Mouse (Mus musculus): ENCODE measurements around the gene Sema3g. TPM values are rescaled to one million over a fixed set of nuclear protein-coding genes. Genes with fewer than 3 reads are reported as not detected.

Gene Sema3g
- polyA plus RNA-seq, 3 experiments from 2014 or later, result not detected

DNA sequence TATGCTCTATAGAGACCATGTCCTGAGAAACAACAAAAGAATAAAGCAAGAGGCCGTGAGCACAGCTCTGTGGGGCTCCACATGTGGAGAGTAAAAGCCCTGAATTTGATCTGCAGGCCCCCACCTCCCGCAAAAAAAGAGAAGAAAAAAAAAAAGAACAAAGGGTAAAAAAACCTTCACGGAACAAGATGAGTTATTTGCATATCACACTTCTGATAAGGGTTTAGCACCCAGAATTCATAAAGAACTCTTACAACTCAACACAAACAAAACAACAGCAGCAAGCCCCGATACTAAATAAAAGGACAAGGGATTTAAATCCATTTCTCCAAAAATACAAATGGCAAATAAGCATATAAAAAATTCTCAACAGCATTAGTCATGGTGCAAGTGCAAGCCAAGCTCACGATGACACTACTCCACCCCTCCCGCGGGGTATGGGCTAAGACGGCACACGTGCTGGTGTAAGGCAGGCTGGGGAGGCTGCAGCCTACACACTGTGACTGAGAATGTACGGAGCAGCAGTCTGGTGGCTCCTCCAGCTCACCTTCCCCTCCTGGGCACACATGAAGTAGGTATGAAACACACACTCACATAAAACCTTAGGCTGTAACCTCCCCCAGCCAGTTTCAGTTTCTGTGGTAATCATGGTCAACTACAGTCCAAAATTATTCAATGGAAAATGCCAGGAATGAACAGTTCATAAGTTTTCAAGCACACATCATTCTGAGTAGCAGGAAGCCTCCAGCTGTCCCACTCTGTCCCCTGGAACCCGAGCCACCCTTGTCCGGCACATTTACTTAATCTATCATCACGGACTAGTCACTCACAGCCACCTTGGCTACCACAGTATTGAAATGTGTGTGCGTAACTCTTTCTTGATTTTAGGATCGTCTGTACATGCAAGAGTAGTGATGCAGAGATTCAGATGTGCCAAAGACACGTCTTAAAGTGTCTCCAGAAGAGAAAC lies 19.8 kb upstream of the Sema3g start:
- ATAC-seq, result peak; percentile 62

DNA sequence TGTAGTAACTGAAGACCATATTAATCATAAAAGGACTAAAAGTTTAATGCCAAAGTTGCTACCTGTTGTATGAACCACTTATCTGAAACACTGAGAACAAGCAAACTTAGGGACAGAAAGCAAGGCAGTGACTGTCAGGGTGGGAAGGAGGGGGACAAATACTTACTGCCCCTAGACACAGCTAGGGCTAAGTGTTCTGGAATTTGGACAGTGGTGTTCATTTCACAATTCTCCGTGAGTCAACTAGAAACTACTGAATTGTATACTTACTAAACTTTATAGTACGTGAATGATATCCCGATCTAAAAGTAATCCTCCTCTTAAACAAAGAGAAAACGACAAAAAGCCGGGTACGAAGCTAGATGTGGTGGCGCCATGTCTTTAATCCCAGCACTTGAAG lies 18.1 kb upstream of the Sema3g start:
- ATAC-seq, result no peak

DNA sequence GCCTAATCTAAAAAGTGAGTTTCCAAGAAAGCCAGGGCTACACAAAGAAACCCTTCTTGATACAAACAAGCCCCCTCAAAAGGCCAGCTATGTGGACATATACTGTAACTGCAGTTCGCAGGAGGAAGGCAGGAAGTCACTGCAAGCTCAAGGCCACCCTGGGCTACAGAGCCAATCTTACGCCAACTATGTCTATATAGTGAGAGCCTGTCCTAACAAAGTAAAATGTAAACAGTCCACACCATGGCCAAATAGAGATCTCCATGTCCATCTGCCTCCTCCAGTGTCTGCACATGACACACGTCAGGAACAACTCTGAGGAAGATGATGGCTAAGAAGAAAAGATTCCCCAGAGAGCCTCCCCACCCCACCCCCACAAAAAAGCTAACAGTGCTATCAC lies 17.6 kb upstream of the Sema3g start:
- ATAC-seq, result no peak

DNA sequence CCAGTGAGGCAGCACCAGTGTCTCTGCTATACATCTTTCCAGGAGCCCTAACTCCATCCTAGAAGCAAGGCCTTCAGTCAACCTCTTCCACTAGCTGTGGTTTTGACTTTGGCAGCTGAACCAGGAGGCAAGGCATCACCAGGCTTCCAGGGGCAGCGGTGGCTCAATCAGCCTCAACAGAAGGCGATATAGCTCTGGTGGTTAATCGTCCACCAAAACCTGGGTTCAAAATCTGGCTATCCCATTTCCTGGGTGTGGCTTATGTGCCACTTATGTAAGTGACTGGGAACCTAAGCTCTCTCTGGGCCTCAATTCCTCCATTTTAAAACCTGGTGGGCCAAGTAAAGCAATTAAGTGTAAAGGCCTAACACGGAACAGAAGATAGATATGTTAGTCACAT lies 12.8 kb upstream of the Sema3g start:
- ATAC-seq, result no peak

DNA sequence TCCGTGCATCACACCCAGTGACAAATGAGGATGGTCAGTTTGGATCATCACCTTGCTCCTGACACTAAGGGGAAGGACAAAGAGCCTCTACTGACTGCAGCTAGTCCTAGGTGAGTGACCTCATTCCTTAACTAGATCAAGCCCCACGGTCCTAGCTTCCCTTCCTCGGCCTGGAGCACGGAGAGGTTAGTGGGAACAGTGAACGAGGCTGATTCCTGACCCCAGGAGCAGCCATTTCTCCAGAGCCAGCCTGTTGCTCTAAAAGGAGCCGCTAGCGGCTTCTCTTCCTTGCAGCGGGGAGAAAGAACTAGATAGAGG lies 12.5 kb upstream of the Sema3g start:
- no peak for ATAC-seq

DNA sequence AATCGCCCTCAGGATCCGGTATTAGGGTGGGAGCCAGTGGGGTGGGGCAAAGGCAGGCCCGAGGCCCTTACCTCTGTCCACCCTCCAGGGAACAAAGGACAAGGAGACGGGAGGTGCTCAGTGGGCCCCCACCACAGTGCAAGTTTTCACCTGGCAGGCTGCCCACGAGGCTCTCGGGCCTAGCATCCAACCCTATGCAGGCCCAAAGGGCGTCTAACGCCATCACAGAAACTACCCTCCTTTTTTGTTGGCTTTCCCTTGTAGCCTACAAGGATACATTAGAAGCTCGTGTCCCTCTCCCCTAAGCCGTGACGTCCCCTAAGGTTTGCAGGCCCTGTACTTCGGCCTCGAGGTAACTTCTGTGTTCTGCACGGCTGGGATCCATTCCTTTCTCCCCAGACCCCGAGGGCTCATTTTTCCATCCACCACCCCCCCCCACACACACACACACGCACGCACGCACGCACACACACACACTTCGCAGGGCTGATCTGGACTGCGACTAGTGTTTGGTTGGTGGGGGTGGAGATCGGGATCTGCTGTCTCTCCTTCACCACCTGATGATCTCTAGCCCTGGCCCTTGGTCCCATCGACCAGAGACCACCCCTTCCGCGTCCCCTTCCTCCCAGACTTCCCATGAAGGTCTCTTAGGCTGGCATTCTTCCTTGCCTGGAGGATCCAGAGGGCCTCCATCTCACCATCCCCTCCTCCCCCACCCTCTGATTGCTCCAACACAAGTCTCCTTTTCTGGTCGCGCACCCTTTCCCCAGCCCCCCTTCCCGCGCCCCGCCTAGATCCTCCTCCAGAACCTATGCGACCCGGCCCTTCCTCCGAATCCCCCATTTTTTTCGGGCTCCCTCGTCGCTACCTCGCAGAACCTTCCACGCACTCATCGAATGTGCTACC lies 11.8 kb upstream of the Sema3g start:
- peak; percentile 23 for ATAC-seq

DNA sequence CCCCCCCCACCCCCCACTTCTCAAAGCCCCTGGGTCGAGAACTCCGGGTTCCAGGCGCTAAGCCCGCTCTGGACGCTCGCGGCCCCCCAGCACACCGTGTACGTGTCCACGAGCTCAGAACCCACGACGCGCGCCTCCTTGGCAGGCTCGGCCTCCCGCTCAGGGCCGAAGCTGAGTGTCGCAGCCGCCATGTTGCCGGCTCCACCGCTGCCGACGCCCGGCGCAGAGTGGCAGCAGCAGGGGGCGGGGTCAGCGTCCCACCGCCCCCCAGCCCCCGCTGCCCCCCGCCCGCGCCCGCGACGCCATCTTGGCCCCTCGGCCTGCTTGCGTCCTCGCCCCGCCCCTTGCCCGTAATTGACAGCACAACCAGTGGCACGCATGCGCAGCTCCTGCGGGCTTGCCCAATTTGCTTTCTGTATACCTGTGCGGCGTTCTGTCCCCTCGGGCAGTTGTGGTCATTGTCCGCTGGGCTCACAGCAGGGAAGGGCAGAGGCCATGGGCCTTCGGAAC lies 11.1 kb upstream of the Sema3g start:
- ATAC-seq, result peak; percentile 71

DNA sequence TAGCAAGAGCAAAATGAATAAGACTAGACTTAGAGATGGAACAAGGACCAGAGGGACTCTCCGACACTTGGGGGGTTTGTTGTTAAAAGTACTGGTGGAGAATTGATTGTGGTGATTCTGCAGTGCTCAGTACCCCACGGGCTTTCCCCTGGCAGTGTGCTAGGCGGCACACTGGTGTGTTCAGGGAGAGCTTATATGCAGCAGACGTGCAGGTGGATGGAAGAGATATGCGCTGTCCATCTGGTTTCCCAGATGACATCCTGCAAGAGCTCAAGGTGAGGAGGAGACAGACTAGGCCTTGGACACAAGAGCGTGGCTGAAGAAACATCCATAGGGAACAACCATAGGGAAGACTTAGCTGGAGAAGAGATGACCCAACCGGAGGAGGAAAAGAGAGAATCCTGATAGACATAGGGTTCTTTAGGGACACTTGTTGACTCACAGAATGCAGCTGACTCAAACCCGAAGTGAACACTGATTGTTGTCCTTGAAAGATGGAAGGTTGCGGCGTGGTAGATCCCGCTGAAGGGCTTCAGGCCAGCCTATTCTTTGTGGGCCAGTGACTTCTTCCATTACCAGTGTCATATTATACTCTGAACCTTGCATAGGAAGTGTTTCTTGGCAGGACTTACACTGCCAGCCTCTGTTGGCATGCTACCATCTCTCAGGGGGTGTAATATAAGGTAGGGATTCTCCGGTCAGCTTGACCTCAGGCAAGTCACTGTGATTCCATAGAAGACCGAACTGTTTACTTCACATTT lies 10.4 kb upstream of the Sema3g start:
- ATAC-seq, result peak; percentile 57

DNA sequence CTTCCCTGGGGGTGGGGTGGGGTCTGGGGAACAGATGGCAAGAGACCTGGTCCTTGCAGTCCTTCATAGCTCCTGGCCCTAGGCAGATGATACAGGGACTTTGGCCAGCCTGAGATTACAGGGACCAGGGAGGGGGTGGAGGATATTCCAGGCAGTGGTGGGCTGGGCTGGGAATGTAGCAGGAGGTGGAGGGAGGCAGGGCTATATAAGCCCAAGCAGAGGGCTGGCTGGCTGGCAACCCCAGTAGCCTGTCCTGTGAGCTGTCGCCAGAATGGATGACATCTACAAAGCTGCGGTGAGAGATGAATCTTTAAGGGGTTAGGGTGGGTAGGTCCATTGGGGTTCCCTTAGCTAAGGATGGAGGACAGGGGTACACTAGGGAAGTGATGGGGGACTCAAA lies 9.6 kb upstream of the Sema3g start, which contains the start of gene Tnnc1:
TSS of gene Tnnc1 (plus strand) at position 229 of the 400 bp plus-strand sequence.
- ATAC-seq, result no peak

DNA sequence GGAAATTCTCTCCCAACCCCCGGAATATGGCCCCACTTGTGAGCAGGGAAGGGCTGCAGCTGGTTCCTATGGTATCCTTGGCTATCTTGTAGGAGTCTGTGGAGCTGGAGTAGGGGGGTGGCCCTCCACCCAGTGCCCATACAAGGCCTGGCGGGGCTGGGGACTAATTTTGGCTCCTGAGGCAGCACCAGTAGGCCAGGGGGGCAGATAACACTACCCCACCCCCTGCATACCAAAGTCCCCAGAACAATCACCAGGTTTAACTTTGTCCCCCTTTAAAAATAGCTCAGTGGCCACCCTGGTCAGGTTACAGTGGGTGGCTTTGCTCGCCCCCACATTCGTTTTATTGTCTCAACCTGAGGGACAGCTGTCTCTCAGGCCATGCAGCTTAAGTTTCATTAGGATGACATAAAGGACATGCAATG lies 8.5 kb upstream of the Sema3g start:
- no peak for ATAC-seq

DNA sequence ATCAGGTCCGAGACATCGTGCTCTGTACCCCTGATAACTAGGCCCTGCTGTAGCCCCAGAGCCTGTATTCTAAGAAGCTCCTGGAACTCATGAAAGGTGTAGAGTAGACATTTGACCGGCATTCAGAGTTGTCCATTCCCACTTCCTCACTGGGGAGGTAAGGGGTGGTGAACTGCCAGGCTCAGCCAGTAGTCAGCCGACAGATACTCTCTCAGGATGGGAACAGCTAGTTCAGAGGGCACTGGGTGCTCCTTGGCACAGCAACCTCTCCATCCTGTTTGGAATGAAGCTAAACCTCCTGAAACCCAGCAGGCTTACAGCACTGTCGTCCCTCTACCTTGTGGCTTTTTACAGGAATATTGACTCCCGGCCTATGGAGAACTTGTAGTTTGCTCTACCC lies 5.8 kb upstream of the Sema3g start:
- ATAC-seq, result no peak

DNA sequence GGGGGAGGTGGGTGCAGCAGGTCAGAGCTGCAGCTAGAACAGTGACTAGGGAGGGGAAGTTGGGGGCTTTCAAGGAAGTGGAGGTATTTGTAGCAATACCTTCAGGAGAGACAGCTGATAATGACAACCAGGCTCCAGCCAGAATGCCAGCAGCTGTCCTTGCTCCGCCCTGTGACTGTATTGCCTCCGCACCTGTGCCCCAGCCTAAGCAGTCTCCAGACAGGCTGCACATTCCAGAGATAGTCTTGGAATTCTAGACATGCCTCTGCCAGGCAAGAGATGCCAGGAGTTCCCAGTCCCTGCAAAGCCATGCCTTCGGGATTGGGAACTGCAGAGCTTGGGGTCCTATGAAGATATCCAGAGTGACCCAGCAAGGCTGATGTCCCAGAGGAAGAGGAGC lies 5.2 kb upstream of the Sema3g start:
- ATAC-seq, result no peak

DNA sequence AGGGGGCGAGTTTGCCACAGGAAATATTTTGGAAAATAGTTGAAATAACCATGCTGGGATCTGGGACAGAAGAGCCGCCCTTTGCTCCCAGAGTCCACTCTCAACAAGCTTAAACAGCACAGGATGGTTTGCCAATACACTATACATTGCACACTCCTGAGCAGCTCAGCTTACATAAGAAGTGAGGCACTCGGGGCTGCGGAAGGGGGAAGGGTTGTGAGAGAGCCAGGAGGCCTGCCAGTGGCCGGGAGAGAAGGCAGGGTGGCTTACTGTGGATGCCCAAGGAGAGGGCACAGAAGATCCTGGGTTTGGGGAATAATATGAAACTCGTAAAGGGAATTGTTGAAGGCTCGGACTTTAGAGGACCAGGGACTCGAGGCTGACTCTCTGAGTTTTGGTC lies 3.8 kb upstream of the Sema3g start:
- no peak for ATAC-seq

DNA sequence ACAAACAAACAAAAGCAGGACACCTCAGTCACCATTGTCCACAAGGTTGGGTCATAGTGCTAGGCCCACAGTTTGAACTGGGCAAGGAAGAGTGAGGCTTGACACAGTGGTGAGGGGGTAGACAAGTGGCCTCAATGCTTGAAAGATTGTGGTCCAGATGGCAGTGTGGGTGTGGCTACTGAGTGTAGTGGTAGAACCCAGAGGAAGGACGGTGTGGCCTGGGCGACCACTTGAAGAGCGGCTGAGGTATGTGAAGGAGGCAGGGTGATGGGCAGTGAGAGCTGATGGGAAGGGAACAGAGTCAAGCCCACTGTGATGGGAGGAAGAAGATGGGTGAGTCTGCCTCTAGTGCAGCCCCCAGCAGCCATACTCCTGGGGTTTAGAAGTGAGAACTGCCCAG lies 3.0 kb upstream of the Sema3g start:
- ATAC-seq, result no peak

DNA sequence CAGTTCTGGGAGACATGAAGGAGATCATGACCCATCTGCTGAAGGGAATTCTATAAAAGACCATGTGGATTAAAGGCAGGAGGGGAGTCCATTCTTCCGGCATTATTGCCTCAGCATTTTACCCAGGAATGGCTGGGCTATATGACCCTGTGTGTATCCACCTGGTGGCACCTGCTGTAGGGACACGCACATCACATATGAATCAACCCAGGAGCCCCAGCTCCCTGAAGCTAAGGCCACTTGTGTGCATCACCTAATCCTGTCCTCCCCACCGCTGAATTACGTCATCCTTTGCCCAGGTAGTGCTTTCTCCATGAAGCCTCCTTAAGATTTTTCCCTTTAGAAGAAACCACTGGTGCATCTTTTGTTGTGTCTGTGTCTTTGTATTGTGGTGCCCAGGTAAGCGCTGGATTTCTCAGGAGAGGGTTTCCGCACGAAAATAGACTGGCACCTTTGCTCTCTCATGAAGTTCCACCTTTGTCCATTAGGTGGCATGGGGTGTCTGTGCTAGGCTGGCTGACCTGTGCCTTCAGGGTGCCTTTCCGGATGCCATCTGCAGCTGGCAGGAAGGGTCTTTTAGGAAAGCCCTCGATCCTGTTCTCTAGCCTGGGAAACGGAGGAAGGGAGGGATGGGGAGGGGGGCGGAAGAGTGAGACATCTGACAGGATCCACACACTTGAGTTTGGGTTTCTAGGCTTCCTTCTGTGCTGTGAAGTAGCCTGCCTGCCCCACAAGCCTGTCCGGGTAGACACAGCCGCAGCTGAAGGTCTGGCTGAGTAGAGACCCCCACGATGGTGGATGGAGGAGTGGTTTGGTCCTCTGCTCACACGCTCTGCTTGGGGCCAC lies 2.3 kb upstream of the Sema3g start:
- peak; percentile 93 for ATAC-seq

DNA sequence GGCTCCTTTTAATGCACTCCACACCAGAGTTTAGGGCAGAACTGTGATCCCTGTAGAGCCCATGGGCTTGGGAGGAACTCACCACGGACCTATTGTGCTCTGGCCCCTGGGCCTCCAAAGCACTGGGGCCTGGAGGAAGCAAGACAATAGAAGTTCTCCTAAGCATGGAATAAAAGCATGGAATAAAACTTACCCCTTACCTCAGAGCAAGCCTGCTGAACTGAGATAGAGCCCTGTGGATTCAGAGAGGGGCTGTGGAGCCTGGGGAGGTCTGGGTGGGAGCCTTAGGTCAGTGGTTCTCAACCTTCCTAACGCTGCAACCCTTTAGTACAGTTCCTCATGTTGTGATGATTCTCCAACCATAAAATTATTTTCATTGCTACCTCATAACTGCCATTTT lies 814 bp upstream of the Sema3g start, which contains the start of gene Nisch:
TSS of gene Nisch (minus strand) at position 101 of the 400 bp plus-strand sequence.
- no peak for ATAC-seq

DNA sequence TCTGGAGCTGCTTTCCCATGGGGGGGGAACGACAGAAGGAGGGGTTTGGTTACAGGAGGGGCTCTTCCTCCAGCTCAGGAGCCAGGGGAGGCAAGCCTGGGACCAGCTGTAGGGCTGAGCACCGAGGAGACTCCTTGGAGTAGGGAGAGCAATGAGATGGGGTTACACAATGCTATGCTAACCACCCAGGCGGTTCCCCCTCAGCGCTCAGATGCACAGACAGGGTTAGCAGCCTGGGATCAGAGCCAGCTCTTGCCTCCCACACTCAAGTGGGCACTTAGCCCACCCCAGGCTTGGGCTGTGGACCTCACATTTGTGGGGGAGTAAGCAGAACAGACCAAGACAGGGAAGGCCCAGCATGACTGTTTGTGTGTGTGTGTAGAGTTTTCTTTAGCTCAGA lies 9.3 kb downstream of the Sema3g start:
- no peak for ATAC-seq

DNA sequence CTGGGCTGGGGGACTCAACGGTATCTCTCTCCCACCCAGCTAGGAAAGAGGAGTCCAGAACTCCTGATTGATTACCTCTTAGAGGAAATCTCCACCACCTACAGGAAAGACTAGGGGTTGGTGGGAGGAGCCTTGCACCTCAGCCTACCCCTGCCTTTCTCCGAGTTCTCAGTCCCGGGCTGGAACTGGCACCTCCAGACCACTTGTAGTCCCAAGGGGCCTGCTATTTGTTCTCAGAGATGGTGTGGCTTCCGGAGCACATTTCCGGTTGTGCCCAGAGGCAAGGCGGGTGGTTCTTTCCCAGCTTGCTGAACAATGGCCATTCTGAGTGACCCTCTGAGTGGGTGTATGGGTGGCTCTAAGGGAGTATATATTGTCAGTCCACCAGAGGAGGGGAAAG lies 10.6 kb downstream of the Sema3g start:
- ATAC-seq, result no peak

DNA sequence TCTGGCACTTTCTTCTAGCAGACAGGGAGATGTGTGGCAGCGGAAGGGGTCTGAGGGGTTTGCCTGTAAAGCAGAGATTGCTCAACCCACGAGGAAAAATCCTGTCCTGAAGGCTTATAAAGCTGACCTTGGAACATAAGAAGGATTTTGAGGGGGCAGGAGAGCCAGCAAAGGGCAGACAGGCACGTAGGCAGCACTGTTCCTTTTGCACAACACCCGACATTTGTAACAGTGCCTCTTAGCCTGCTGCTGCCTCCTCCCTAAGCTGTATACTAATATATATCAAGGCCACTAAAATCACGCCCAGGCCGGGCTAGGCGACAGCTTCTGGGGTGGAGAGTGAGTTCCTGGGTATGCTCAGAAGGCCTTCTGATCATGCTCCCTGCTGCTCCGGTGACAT lies 12.8 kb downstream of the Sema3g start:
- ATAC-seq, result no peak

DNA sequence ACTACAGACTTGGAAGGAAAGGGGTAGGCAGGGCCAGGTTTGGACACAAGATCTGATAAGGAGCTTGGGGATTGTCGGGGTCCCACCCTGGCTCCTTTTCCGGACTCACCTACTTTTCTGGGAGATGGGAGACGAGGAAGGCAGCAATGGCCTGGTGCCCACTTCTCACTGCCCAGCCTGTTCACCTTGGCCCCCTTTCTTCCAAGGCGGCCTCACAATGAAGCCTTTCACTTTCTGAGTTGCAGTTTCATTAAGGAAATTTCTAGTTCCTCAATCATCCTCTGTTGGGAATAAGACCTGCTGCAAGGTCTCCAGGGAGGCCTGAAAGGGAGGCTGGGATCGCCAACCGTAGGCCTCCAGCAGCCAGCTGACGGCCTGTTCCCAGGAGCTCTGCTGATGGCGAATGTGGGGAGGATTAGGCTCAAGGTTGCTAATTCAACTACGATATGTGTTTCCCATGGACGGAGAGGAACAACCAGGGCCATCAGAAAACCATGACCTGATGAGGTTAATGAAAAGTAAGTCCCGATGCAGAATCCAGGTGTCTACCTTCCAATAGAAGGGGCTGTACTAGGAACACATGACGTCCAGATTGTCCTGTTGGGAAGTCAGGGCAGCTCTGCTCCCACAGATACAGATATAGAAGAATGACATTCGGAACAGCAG lies 14.9 kb downstream of the Sema3g start:
- no peak for ATAC-seq

All from inflammation-experienced regulatory T-cells, adult 6 months (primary cell).